Mouse (Mus musculus) heart, adult 11 months (tissue): ENCODE results near the gene Mrpl43.

Experiments
- DNase-seq: peaks from one replicate; pipeline ENCODE4 v3.0.0; 2022

The Mrpl43 gene

GRCm38 (mm10) chr19:45007021-45007420 is 779 bp upstream of the Mrpl43 start:
- no peak for DNase-seq

GRCm38 (mm10) chr19:45005444-45005843 is 798 bp downstream of the Mrpl43 start, which contains the start of gene Twnk:
Twnk (plus strand) TSS chr19:45005663.
- peak; percentile 94 for DNase-seq

DNA sequence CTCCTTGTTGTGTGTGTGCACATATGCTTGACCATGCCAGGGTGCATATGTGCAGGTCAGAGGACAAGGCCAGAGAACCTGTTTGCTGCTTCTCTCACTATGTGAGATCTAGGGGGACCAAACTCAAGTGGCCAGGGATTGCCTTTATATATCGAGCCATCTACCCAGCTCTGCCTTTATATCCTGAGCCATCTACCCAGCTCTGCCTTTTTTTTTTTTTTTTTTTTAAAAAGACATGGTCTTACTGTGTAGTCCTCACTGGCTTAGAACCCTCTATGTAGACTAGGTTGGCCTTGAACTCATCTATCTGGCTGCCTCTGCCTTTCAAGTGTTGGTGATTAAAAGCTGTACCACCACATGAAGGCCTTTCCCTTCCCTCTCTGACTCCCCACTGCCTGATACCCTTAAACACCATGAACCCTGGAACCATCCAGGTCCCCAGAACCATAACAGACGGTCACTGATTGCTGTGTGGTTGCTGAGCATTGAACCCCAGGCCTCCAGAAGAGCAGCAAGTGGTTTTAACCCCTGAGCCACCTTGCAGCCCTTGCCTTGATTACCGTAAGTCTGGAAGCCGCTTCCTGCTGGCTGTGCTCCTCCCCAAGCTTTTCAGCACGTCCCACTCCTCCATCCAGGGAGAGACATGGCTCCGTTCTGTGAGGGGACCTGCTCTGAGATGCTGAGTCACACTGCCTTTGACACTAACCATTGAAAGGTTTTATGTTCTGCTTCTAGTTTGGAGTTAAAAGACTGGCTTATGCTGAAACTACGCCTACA is 2.3 kb downstream of the Mrpl43 start:
- peak; percentile 88 for DNase-seq

DNA sequence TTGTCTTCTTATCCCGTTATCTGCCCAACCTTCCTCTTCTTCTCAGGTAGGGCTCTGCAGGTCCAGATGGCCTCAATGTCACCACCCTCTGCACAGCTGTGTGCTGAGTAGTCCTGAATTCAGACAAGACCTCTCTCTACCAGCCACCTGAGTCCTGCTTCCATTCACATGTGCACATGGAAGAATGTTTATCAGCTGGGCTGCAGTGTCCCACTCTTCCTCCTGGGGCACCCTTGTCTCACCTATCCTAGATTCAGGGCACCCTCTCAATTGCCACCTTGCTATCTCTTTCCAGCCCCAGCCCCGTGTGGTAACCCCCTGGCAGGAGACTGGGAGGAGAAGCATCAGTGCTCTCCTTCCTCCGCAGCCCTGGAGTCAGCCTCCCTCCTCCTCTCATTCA is 3.9 kb downstream of the Mrpl43 start:
- peak; percentile 83 for DNase-seq

DNA sequence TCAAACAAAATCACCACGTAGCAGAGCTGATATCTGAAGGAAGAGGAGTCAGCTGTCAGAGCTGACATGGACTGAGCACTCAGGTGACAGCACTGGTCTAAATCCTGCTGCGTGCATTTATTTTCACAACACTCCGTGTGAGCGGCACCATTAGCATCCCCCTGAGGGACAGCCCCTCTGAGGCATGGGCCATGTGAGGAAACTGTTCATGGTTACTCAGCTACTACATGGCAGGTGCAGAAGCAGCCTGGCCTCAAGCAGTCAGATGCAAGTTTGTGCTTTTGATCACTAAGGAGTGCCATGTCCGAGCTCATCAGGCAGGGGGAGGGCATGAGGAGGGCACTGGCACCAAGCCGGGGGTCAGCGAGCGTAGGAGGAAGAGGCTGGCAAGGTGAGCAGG is 6.6 kb downstream of the Mrpl43 start:
- DNase-seq, result no peak

GRCm38 (mm10) chr19:44997786-44998185 is 8.5 kb downstream of the Mrpl43 start:
- no peak for DNase-seq

DNA sequence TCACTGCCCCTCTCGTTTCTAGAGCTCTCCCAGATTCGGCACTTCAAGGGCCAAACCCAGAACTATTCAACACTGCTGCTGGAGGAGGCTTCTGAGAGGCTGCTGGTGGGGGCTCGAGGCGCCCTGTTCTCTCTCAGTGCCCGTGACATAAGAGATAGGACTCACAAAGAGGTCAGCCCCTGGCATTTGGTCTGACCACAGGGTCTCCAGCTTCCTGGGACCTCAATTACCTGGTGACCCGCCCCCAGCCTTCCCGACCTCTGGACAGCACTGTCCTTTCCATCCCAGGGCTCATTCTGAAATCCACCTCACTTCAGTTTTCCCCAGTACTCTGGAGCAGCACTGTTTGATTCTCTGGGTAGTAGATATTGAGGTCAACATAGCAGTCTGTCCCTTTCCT is 13.5 kb downstream of the Mrpl43 start:
- peak; percentile 76 for DNase-seq

DNA sequence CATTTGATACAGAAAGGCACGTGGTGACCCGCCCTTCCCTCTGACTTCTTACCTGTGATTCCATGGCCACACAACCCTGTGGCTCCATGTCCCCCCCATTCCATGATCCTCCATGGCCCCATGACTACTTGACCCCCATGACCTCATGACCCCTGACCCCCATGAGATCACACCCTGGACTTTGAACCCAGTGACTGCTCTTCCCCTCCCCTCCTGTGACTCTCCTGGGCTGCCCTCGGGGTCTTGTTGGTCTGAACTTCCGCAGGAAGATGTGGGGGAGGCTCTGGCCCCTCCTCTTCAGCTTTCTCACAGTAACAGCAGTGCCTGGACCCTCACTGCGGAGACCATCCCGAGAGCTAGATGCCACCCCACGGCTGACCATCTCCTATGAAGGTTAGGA is 14.0 kb downstream of the Mrpl43 start:
- peak; percentile 88 for DNase-seq

DNA sequence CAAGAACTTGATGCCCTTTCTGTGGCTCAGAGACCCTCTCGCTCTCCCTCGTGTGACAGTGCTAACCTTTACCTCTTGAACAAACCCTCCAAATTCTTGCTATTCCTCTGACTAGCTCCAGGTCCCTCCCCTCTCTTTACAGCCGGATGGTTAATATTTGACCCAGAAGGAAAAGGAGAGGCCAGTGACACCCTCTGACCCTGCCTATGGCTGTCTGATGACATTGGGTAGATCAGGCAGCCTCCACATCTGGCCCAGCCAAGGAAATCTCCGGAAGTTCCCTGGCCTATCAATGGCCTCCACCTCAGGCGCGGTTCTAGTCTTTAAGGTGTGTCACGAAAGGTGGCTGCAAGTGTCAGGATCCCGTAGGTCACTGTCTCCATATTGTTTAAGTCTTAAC is 15.2 kb downstream of the Mrpl43 start:
- DNase-seq, result peak; percentile 79

- DNase-seq, result peak; percentile 88
These were observed 16.4 kb downstream of the Mrpl43 start for GRCm38 (mm10) chr19:44989567-44990495.

- peak; percentile 92 for DNase-seq
These were observed 17.2 kb downstream of the Mrpl43 start, which contains the start of gene Sema4g for GRCm38 (mm10) chr19:44988831-44989566. Sema4g (plus strand) TSS chr19:44989101.

- DNase-seq, result peak; percentile 70
These were observed 17.9 kb downstream of the Mrpl43 start for GRCm38 (mm10) chr19:44988321-44988720.

DNA sequence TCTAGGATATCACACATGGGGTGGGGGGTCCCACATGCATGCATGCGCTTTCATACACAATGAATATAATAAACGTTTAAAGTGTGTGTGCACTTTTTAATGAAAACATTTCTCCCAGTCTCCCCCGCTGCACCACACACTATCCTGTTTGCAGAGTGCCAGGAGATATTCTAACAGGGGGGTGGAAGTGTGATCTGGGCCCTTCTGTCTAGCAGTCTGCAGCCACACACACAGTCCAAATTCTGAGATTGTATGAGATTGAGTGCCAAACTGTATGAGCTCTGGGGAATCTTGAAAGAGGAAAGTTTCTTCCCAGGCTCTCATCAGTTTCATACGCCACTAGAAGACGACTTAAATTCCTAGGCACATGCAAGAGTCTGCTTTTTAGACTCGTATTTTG is 18.4 kb downstream of the Mrpl43 start:
- DNase-seq, result peak; percentile 77

DNA sequence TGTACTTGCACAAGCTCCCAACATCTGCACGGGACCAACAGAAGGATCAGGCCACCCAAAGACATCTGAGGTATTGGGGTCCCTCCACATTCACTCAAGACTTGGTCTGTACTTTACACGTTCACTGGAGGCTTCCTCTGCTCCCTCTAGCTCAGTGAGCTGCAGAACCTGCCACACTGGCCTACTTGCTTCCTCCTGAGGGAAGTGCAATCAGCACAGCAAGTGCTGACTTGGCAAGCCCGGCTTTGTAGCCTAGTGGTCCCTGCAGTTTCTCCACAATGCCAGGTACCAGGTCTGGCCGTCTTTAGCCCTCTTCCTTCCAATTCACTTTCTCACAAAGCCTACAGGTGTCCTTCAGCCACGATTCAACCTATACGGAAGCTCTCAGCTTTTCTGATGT is 19.2 kb downstream of the Mrpl43 start:
- DNase-seq, result peak; percentile 77

DNA sequence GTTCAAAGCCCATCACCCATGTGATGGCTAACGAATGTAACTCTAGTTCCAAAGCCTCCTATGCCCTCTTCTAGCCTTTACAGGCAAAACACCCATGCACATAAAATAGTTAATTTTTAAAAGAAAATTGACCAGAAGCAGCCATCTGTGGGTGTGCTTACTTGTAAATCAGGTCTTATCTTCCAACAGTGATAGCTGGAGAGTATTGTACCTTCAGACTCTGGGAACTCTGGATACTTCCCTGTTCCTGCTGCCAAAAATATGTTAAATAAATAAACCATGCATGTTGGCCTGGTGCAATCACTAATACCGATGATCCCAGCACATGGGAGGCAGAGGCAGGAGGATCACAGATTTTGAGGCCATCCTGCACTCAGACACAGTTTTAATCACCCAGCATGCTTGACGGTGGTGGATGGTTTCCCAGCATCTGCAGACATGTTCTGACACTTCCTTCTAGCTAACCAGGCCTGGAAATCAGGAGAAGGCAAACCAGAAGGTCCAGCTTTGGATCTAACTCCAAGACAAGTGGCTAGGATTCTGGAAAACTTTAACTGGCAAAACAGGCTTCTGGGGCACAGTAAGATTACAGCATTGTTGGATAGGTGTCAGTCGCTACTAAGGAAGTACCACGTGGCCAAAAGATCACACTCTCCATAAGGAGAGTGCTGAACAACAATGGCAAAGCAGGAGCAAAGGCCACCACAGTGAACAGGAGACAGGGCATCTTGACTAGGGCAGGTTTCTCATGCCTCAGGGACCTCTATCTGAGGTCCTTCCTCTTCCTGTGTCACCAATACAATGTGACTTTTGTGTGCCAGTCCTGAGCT is 20.9 kb downstream of the Mrpl43 start:
- DNase-seq, result peak; percentile 44

DNA sequence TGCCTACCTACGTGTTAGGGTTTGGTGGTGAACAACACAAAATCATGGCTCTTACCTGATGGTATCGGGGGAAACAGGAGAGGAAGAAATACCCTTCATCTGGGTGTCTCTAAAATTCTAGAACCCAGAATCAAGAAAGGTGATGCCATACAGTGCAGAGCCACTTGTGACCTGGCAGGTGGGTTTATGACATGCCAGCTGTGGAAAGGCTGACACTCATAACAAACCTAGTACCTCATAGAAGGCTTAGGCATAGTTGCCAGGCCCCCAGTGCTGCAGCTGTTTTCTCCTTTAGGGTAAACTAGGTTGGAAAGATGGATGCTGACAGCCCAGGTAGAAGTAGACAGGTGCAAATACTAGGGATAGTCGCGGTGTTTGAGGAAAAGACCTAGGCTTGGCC is 21.8 kb downstream of the Mrpl43 start:
- DNase-seq, result peak; percentile 66

GRCm38 (mm10) chr19:44983366-44983765 is 22.9 kb downstream of the Mrpl43 start:
- peak; percentile 75 for DNase-seq

GRCm38 (mm10) chr19:44982477-44983115 is 23.6 kb downstream of the Mrpl43 start:
- DNase-seq, result peak; percentile 43

DNA sequence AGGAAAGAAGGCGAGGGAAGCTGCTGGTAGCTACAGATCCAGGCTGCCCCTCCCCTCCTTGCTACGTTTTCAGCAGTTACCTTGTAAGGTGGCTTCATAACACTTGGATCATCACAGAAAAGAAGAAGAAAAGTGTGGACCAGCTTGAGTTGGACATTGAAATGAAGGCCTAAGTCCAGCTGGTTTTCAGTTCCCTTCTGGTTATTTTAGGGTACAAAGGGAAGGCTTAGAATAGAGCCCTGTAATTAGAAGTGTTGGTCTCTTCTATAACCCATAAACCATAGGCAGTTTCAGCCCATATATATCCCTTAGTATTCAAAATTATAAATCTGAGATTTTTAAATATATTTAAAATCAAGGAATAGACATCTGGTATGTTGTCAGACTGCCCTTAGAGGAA is 25.5 kb downstream of the Mrpl43 start:
- no peak for DNase-seq

GRCm38 (mm10) chr19:44977148-44977547 is 29.1 kb downstream of the Mrpl43 start:
- peak; percentile 54 for DNase-seq

- DNase-seq, result peak; percentile 57
These were observed 29.6 kb downstream of the Mrpl43 start for GRCm38 (mm10) chr19:44976636-44977035.

DNA sequence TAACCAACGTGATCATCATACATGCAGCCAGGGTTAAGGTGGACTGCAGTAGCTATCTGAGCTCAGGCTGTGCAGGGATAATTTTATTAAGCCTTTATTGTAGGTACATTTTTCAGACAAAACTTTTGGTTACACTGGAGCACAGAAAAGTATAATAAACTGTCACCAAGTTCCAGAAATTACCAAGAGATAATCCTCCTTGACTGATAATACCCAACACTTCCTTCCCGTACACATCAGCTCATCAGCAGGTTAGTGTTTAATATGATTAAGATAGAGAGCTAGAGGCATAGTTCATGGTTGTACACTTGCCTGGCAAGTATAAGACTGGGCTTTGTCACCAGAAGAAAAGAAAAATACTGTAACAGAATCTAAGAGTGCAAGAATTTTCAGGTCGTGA is 37.9 kb downstream of the Mrpl43 start:
- DNase-seq, result no peak
